ENCODE assay signal across 16 mouse cellular contexts in the genomic region with DNA sequence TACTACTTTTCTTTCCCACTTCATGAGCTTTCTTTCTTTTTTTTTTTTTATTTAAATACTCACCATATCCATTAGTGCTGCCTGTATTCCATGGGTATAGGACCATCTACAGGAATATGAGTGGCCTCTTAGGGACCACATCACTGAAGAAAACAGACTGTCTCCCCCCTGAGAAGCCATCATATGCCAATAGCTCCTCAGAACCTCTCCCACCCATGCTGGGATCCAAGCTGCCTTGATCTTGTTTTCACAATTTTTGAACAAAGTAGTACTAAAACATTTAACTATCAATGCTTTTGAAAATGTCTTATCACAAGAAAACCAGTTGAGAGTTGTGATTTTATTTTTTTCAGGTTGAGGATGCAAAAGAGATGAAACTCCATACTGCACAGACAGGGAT.
"Had no signal": no experiment of that assay in that cellular context is flagged by ENCODE, and none has a peak within 500 bp of the region (broad histone marks: within the 10 kb centered on the region; RNA-seq: fewer than 3 reads in every experiment).

No protein-coding gene starts in this region.

- H3K27me3 ChIP-seq: neural tube, embryonic 13.5 days; neural tube, embryonic 15.5 days; stomach, embryonic 15.5 days had no signal

- H3K36me3 ChIP-seq: neural tube, embryonic 15.5 days; stomach, embryonic 15.5 days had no signal

- H3K4me3 ChIP-seq: neural tube, embryonic 13.5 days; neural tube, embryonic 15.5 days; stomach, embryonic 15.5 days had no signal

- H3K4me1 ChIP-seq: neural tube, embryonic 13.5 days; neural tube, embryonic 15.5 days; stomach, embryonic 15.5 days had no signal

- H3K4me2 ChIP-seq: neural tube, embryonic 13.5 days; neural tube, embryonic 15.5 days; stomach, embryonic 15.5 days had no signal

- H3K9me3 ChIP-seq: neural tube, embryonic 13.5 days; neural tube, embryonic 15.5 days; stomach, embryonic 15.5 days had no signal

- DNase-seq: retina, postnatal 1 day; right cerebral cortex, adult 18-20 months; right cerebral cortex, postnatal 14 days; right cerebral cortex, postnatal 25 days; right cerebral cortex, postnatal 4 days; spleen, adult 18-20 months; thymus, adult 18-20 months; thymus, adult 2 months; thymus, postnatal 14 days; thymus, postnatal 25 days; thymus, postnatal 36 days; thymus, postnatal 4 days had no signal

- H3K27ac ChIP-seq: neural tube, embryonic 13.5 days; neural tube, embryonic 15.5 days; stomach, embryonic 15.5 days; stomach, postnatal 0 days had no signal

- H3K9ac ChIP-seq: neural tube, embryonic 13.5 days; neural tube, embryonic 15.5 days; stomach, embryonic 15.5 days had no signal
